Mouse (Mus musculus): ENCODE measurements around the gene Tmem8. TPM values are rescaled to one million over a fixed set of nuclear protein-coding genes. Genes with fewer than 3 reads are reported as not detected.

Gene Tmem8
- 3.3 and 4.1 TPM in 2 replicates for polyA plus RNA-seq (2012; ENCODE audit: insufficient read depth, low replicate concordance)

- peaks cover 82% of the 10 kb centered on the region for H3K27me3 ChIP-seq (replicated peaks)
- peak within 1 kb of the TSS; percentile 92 for H3K4me3 ChIP-seq (replicated peaks)
- TF ChIP-seq GATA1 (IDR thresholded peaks at IDR 0.05; ENCODE audit: borderline replicate concordance, low read length) (no peak), FLI1 (IDR thresholded peaks at IDR 0.05; ENCODE audit: low read length) (no peak)
- H3K9me3 ChIP-seq, result peaks cover 5% of the 10 kb centered on the region; the same call in 1 of the 2 replicates
- H3K36me3 ChIP-seq (replicated peaks; ENCODE audit: low read length), result no peaks in the 10 kb centered on the region
- peaks cover 24% of the 10 kb centered on the region for H3K4me1 ChIP-seq
These were observed at the start of gene Tmem8 for GRCm38 (mm10) chr17:26113181-26113948. TSS of gene Tmem8 (plus strand) at chr17:26113299.

GRCm38 (mm10) chr17:26064916-26065315, 48.2 kb upstream of the Tmem8 start:
- Histone ChIP-seq H3K4me3 (replicated peaks) (no peak overlapping the region), H3K4me1 (peaks cover 38% of the 10 kb centered on the region), H3K27me3 (replicated peaks) (peaks cover 40% of the 10 kb centered on the region), H3K9me3 (peaks cover 18% of the 10 kb centered on the region), H3K36me3 (replicated peaks; ENCODE audit: low read length) (peaks cover 4% of the 10 kb centered on the region)
- no peak for TF ChIP-seq FLI1 (IDR thresholded peaks at IDR 0.05; ENCODE audit: low read length)
- no peak for TF ChIP-seq GATA1 (IDR thresholded peaks at IDR 0.05; ENCODE audit: borderline replicate concordance, low read length)

GRCm38 (mm10) chr17:26066488-26067020, 46.5 kb upstream of the Tmem8 start:
- Histone ChIP-seq H3K36me3 (replicated peaks; ENCODE audit: low read length) (peaks cover 4% of the 10 kb centered on the region), H3K9me3 (peaks cover 18% of the 10 kb centered on the region), H3K4me3 (replicated peaks) (peak overlapping the region; percentile 15), H3K4me1 (peaks cover 41% of the 10 kb centered on the region), H3K27me3 (replicated peaks) (peaks cover 51% of the 10 kb centered on the region)
- TF ChIP-seq GATA1 (IDR thresholded peaks at IDR 0.05; ENCODE audit: borderline replicate concordance, low read length) (no peak), FLI1 (IDR thresholded peaks at IDR 0.05; ENCODE audit: low read length) (no peak)

- TF ChIP-seq GATA1 (IDR thresholded peaks at IDR 0.05; ENCODE audit: borderline replicate concordance, low read length) (no peak), FLI1 (IDR thresholded peaks at IDR 0.05; ENCODE audit: low read length) (no peak)
- Histone ChIP-seq H3K4me3 (replicated peaks) (peak overlapping the region; percentile 90), H3K9me3 (peaks cover 18% of the 10 kb centered on the region), H3K27me3 (replicated peaks) (peaks cover 61% of the 10 kb centered on the region), H3K4me1 (peaks cover 41% of the 10 kb centered on the region), H3K36me3 (replicated peaks; ENCODE audit: low read length) (peaks cover 4% of the 10 kb centered on the region)
These were observed 44.9 kb upstream of the Tmem8 start for GRCm38 (mm10) chr17:26068024-26068830.

- Histone ChIP-seq H3K36me3 (replicated peaks; ENCODE audit: low read length) (peaks cover 4% of the 10 kb centered on the region), H3K4me1 (peaks cover 41% of the 10 kb centered on the region), H3K27me3 (replicated peaks) (peaks cover 65% of the 10 kb centered on the region), H3K4me3 (replicated peaks) (peak within 1 kb of the TSS; percentile 90), H3K9me3 (peaks cover 18% of the 10 kb centered on the region)
- no peak for TF ChIP-seq FLI1 (IDR thresholded peaks at IDR 0.05; ENCODE audit: low read length)
- TF ChIP-seq GATA1 (IDR thresholded peaks at IDR 0.05; ENCODE audit: borderline replicate concordance, low read length), result no peak
These were observed 44.0 kb upstream of the Tmem8 start, which contains the start of gene Rab11fip3 for GRCm38 (mm10) chr17:26068831-26069739. TSS of gene Rab11fip3 (minus strand) at chr17:26069555.

- H3K27me3 ChIP-seq (replicated peaks), result peaks cover 62% of the 10 kb centered on the region
- TF ChIP-seq GATA1 (IDR thresholded peaks at IDR 0.05; ENCODE audit: borderline replicate concordance, low read length) (no peak), FLI1 (IDR thresholded peaks at IDR 0.05; ENCODE audit: low read length) (no peak)
- H3K4me1 ChIP-seq, result peaks cover 37% of the 10 kb centered on the region
- H3K36me3 ChIP-seq (replicated peaks; ENCODE audit: low read length), result peaks cover 4% of the 10 kb centered on the region
- peaks cover 18% of the 10 kb centered on the region for H3K9me3 ChIP-seq
- H3K4me3 ChIP-seq (replicated peaks), result peak overlapping the region; percentile 90
These were observed 43.0 kb upstream of the Tmem8 start for GRCm38 (mm10) chr17:26070136-26070535.

GRCm38 (mm10) chr17:26075246-26075645, 37.9 kb upstream of the Tmem8 start:
- H3K4me3 ChIP-seq (replicated peaks), result no peak overlapping the region
- TF ChIP-seq FLI1 (IDR thresholded peaks at IDR 0.05; ENCODE audit: low read length) (no peak), GATA1 (IDR thresholded peaks at IDR 0.05; ENCODE audit: borderline replicate concordance, low read length) (no peak)
- no peaks in the 10 kb centered on the region for H3K36me3 ChIP-seq (replicated peaks; ENCODE audit: low read length)

GRCm38 (mm10) chr17:26078851-26079250, 34.2 kb upstream of the Tmem8 start:
- no peaks in the 10 kb centered on the region for H3K4me1 ChIP-seq
- H3K27me3 ChIP-seq (replicated peaks), result peaks cover 36% of the 10 kb centered on the region
- TF ChIP-seq GATA1 (IDR thresholded peaks at IDR 0.05; ENCODE audit: borderline replicate concordance, low read length) (no peak), FLI1 (IDR thresholded peaks at IDR 0.05; ENCODE audit: low read length) (no peak)
- H3K9me3 ChIP-seq, result no peaks in the 10 kb centered on the region
- no peaks in the 10 kb centered on the region for H3K36me3 ChIP-seq (replicated peaks; ENCODE audit: low read length)
- no peak overlapping the region for H3K4me3 ChIP-seq (replicated peaks)

More at GRCm38 (mm10) chr17:26075246-26075645, 37.9 kb upstream of the Tmem8 start:
- H3K4me1 ChIP-seq, result peaks cover under 1% of the 10 kb centered on the region
- no peaks in the 10 kb centered on the region for H3K9me3 ChIP-seq
- peaks cover 46% of the 10 kb centered on the region for H3K27me3 ChIP-seq (replicated peaks)

GRCm38 (mm10) chr17:26080867-26081266, 32.2 kb upstream of the Tmem8 start:
- Histone ChIP-seq H3K36me3 (replicated peaks; ENCODE audit: low read length) (no peaks in the 10 kb centered on the region), H3K4me1 (no peaks in the 10 kb centered on the region), H3K27me3 (replicated peaks) (peaks cover 37% of the 10 kb centered on the region), H3K4me3 (replicated peaks) (no peak overlapping the region), H3K9me3 (no peaks in the 10 kb centered on the region)
- TF ChIP-seq FLI1 (IDR thresholded peaks at IDR 0.05; ENCODE audit: low read length) (no peak), GATA1 (IDR thresholded peaks at IDR 0.05; ENCODE audit: borderline replicate concordance, low read length) (no peak)
